Mouse (Mus musculus) heart, embryonic 13.5 days (tissue): ENCODE measurements around the gene Iqsec1. TPM values are rescaled to one million over a fixed set of nuclear protein-coding genes. Genes with fewer than 3 reads are reported as not detected.

Experiments
- ATAC-seq: fragments of 200-750 bp; cut with Nextera tagmentation; 2 replicates; pipeline ENCODE4 v1.8.0; 2017; ENCODE audit warnings: moderate TSS enrichment; ENCODE audit not compliant: insufficient number of reproducible peaks, low FRiP score, low TSS enrichment; ENCODE audit errors: extremely low read depth
- H3K27ac ChIP-seq: fragments of 300-500 bp; sonication (generic); replicated peaks from 2 replicates; pipeline ENCODE4 v1.5.1; 2015; ENCODE audit warnings: moderate library complexity, mild to moderate bottlenecking, inconsistent platforms
- H3K27me3 ChIP-seq: fragments of 300-500 bp; sonication (generic); replicated peaks from 2 replicates; pipeline ENCODE4 v1.6.1; 2015; ENCODE audit warnings: mild to moderate bottlenecking, inconsistent platforms
- H3K36me3 ChIP-seq: fragments of 300-500 bp; sonication (generic); 2 replicates; pipeline ENCODE4 v1.6.1; 2015; ENCODE audit warnings: mild to moderate bottlenecking, inconsistent platforms
- H3K4me1 ChIP-seq: fragments of 300-500 bp; sonication (generic); 2 replicates; pipeline ENCODE4 v1.6.1; 2015; ENCODE audit warnings: inconsistent platforms
- H3K4me2 ChIP-seq: fragments of 300-500 bp; sonication (generic); 2 replicates; pipeline ENCODE4 v1.6.1; 2015; ENCODE audit warnings: inconsistent platforms, mild to moderate bottlenecking, moderate library complexity
- H3K4me3 ChIP-seq: fragments of 300-500 bp; sonication (generic); 2 replicates; pipeline ENCODE4 v1.5.1; 2015; ENCODE audit warnings: moderate library complexity, mild to moderate bottlenecking, inconsistent platforms
- H3K9ac ChIP-seq: fragments of 300-500 bp; sonication (generic); 2 replicates; pipeline ENCODE4 v1.6.1; 2015; ENCODE audit warnings: inconsistent platforms, mild to moderate bottlenecking, moderate library complexity
- H3K9me3 ChIP-seq: fragments of 300-500 bp; sonication (generic); 2 replicates; pipeline ENCODE4 v1.6.1; 2016; ENCODE audit warnings: inconsistent platforms
- WGBS: fragments of 180-500 bp; shearing (Covaris S2); methylation state at CpG from one replicate; pipeline ENCODE4 v1.1.7; 2015; ENCODE audit warnings: mixed read lengths; 5-methylcytosine and 5-hydroxymethylcytosine counted together
- polyA plus RNA-seq: library from polyadenylated mRNA; unstranded; fragments of >200 nt; fragmentation: Nextera tagmentation; extraction: Ambion mirVana; gene quantifications from 2 replicates; pipeline ENCODE4 v1.2.1, GENCODE M21; 2015

Gene Iqsec1
- polyA plus RNA-seq, 1 experiment from 2014 or later = 13.5 TPM

DNA sequence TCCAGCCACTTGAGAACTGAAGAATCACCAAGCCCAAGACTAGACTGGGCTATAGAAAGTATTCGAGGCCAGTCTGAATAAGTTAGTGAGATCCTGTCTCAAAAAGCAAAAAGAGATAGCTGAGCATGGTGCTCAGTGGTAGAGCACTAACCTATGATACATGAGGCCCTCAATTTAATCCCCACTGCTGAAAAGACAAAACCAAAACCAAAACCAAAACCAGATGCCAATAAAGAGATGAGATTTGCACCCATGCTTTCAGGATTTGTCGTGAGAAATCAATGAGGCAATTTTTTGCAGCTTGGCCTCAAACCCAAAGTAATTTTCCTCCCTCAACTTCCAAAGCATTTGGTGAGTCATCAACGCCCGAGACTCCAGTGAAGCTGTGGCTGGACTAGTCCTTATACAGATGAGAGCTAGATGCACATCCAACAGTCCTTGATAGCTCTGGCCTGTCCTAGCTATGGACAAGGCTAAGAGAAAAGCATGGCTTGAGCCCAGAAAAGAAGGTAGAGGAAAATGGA, 239.0 kb downstream of the Iqsec1 start:
- no peaks in the 10 kb centered on the region for H3K9me3 ChIP-seq
- H3K4me1 ChIP-seq = peaks cover 74% of the 10 kb centered on the region
- H3K4me3 ChIP-seq = no peak overlapping the region
- H3K9ac ChIP-seq = no peak overlapping the region
- ATAC-seq = no peak
- H3K27ac ChIP-seq = peak overlapping the region; percentile 40
- H3K27me3 ChIP-seq = no peaks in the 10 kb centered on the region
- H3K4me2 ChIP-seq = no peak overlapping the region
- H3K36me3 ChIP-seq = no peaks in the 10 kb centered on the region
- WGBS = 74% methylated on average over 4 of the region's 4 CpGs

DNA sequence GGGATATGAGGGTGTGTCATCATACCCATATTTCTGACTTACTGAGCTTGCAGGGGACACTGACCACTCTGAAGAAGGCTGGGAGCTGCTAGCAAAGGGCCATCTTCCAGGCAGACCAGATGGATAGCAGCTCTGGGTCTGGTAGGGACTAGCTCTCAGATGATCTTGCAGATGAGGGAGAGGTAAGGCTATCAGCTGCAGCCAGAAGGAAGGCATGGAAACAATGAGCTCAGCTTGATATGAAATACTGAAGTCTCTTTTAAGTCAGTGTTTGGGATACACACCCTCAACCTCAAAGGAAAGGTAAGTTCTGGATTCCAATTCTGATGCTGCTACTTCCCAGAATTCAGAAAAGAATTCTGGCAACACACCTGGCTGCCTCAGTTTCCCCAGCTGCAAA, 239.5 kb downstream of the Iqsec1 start:
- H3K4me3 ChIP-seq = no peak overlapping the region
- no peaks in the 10 kb centered on the region for H3K9me3 ChIP-seq
- H3K4me2 ChIP-seq = no peak overlapping the region
- H3K27me3 ChIP-seq = no peaks in the 10 kb centered on the region
- no peaks in the 10 kb centered on the region for H3K36me3 ChIP-seq
- no peak overlapping the region for H3K9ac ChIP-seq
- H3K27ac ChIP-seq = no peak overlapping the region
- peaks cover 72% of the 10 kb centered on the region for H3K4me1 ChIP-seq
- ATAC-seq = no peak

DNA sequence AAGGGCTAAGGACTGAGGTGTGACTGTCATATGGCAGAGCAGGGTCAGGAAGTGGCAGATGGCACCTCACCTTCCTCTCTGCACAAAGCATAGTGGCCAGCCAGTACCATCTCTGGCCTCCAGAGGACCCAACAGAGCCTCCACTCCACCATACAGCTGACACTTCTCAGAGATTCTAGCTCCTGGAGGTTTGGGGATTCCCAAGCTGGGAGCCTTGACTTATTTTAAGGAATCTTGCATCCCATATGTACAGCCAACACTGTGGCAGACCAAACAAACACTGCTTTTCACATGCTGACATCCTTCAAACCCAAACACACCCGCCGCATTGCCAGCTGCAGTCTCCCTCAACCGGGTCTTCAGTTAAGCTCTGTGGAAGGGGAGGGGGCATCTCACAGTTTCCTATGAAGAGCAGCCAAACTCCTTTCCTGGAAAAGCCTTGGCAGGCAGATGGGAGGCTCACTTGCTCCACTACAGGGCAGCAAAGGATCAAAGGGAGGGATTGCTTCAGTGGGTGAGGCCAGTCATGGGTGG, 242.1 kb downstream of the Iqsec1 start:
- 59% methylated on average over 3 of the region's 3 CpGs for WGBS
- H3K27me3 ChIP-seq = no peaks in the 10 kb centered on the region
- ATAC-seq = no peak
- H3K36me3 ChIP-seq = no peaks in the 10 kb centered on the region
- H3K4me3 ChIP-seq = no peak overlapping the region
- H3K4me1 ChIP-seq = peaks cover 61% of the 10 kb centered on the region
- H3K27ac ChIP-seq = 0 out of 2 replicates have a peak overlapping the region, but pooled peaks have one; percentile 5
- no peak overlapping the region for H3K9ac ChIP-seq
- H3K9me3 ChIP-seq = no peaks in the 10 kb centered on the region
- no peak overlapping the region for H3K4me2 ChIP-seq

DNA sequence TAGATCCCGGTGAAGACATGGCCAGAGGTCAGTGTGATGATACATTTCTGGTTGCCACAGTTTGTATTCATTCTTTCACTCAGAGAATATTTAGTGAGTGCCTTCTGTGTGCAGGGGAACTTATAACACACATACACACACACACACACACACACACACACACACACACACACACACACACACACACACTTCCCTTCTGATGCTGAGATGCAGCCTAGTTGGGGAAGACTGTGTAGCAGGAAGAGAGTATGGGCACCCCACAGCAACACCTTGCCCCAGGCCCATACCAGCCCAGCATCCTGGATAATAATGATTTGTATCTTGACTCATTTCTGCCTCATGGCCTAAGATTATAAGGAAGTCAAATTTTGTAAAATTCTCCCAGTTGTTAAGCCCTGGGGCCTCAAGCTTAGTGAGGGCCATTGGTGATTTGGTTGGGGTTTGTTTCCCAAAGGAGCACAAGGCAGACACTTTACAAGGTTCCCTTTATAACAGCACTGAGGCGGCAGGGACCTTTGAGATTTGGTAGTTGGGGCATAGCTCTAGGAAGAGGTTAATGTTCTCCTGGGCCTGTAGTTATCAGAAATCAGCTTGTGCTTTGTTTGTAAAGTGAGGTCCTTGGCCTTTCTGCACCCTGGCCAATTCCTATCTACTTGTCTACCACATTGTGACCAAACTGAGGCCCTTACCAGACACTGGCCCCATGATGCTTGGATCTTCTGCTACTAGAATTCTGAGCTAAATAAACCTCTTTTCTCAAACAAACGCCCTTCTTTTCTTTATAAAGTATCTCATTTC, 242.9 kb downstream of the Iqsec1 start:
- Histone ChIP-seq H3K36me3 (no peaks in the 10 kb centered on the region), H3K4me2 (no peak overlapping the region), H3K4me3 (no peak overlapping the region), H3K9me3 (no peaks in the 10 kb centered on the region), H3K4me1 (peaks cover 60% of the 10 kb centered on the region), H3K9ac (no peak overlapping the region), H3K27me3 (no peaks in the 10 kb centered on the region), H3K27ac (no peak overlapping the region)
- ATAC-seq = no peak
- 50% methylated on average over 3 of the region's 3 CpGs for WGBS

DNA sequence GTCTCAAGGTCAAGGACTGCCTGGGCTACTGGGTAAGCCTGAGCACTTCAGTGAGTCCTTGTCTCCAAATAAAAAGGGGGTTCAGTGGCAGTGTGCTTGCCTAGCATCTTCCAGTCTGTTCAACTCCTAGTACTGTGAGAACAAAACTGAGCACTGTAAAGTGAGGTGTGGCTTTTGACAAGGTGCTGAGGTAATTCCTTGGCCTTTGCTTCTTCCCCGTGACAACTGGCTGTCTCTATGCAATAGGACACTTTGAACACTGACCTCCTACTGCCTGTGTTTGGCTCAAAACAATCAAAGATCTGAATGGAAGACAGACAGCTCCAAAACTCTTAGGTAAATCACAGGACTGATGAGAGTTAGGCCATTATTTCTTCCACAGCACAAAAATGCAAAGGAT, 246.0 kb downstream of the Iqsec1 start:
- no peak overlapping the region for H3K9ac ChIP-seq
- no peak for ATAC-seq
- peaks cover 49% of the 10 kb centered on the region for H3K4me1 ChIP-seq
- H3K36me3 ChIP-seq = no peaks in the 10 kb centered on the region
- no peaks in the 10 kb centered on the region for H3K27me3 ChIP-seq
- H3K4me3 ChIP-seq = no peak overlapping the region
- H3K9me3 ChIP-seq = no peaks in the 10 kb centered on the region
- 78% methylated on average over 1 of the region's 1 CpGs for WGBS
- no peak overlapping the region for H3K27ac ChIP-seq
- H3K4me2 ChIP-seq = no peak overlapping the region

DNA sequence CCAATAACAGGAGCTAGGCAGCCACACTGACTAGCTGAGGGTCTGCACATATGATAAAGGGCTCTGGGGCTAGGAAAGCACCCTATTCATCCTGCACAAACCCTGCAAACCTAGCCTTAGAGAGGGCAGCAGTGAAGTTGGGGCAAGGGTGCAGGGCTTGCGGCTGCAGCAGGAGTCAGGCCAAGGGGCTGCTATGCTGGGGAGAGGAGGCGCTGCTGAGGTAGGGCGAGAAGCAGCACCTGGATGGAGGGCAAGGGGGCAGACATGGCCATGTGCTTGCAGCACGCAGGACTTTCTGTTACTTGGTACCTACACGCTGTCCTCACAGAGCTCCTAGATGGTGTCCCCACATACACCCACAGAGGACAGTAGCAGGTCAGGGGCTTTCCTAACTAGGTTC, 246.8 kb downstream of the Iqsec1 start:
- H3K9ac ChIP-seq = no peak overlapping the region
- H3K27ac ChIP-seq = no peak overlapping the region
- H3K27me3 ChIP-seq = no peaks in the 10 kb centered on the region
- H3K36me3 ChIP-seq = no peaks in the 10 kb centered on the region
- 90% methylated on average over 5 of the region's 5 CpGs for WGBS
- H3K9me3 ChIP-seq = no peaks in the 10 kb centered on the region
- H3K4me3 ChIP-seq = no peak overlapping the region
- ATAC-seq = no peak
- peaks cover 48% of the 10 kb centered on the region for H3K4me1 ChIP-seq
- H3K4me2 ChIP-seq = no peak overlapping the region

DNA sequence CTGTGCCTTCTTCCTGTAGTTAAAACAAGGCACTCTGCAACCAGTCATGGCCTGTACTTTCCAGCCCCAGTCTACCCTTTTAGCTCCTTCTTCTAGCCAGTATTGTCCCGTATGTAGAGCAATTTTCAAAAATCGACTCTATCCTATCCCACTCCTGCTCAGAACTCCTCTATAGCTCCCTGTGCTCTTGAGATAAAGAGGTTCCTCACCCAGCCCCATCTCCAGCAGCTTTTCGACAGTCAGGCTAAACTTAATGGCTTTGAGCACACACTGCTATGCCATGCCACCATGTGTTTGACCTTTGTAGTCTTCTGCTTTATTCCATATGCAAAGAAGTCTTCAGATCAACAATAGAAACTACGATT, 247.4 kb downstream of the Iqsec1 start:
- 62% methylated on average over 4 of the region's 4 CpGs for WGBS
- Histone ChIP-seq H3K27me3 (peaks cover 1% of the 10 kb centered on the region; the same call in 1 of the 2 replicates), H3K9ac (no peak overlapping the region), H3K4me3 (no peak overlapping the region), H3K36me3 (no peaks in the 10 kb centered on the region), H3K9me3 (no peaks in the 10 kb centered on the region), H3K4me2 (no peak overlapping the region), H3K27ac (0 out of 2 replicates have a peak overlapping the region, but pooled peaks have one; percentile 34), H3K4me1 (peaks cover 42% of the 10 kb centered on the region)
- no peak for ATAC-seq

DNA sequence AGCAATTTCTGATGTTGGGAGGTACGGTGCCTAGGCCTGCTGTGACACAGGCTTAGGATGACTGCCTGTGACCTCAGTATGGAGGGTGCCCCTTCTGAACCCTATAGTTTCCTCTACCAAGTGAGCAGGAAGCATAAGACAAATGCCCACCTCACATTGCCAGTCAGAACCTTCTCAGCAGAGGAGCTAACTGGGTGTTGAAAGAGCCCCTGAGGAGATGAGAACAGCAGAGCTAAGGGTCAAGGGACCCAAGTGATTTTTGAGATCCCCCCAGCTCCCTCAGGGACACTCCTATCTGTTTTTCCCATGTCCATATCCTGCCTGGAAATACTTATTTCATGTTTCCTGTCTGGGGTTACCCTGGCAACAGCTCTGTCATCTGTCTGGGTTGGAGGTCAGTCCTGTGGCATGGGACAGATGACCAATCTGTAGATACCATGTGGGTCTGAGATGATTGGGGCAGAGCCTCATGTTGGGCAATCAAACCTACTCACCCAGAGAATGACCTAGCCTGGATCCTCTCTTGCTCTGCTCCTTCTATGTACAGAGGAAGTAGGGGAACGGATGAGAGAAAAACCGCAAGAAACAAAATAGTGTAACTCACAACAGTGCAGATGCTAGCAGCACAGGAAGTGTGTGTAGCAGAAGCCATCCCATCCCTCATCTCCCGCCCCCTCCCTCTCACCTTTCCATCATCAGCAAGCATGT, 248.0 kb downstream of the Iqsec1 start:
- ATAC-seq = no peak

DNA sequence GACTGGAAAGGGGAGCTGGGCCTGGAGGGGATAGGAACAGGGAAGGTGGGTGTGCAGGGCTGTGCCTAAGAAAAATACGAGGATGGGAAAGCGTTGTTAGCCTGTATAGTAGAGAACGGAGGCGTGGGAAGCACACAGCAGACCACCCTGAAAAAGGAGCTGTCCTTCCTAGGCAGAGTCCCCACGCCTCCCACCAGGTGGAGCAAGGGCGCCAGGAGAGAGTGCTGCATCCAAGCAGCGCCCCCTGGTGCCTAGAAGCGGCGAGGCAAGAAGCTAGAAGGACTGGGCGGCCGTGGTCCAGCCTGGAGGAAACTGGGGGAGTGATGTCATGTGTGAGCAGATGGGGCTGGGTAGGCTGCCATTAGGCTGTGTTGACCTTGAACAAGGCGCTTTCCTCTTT, 251.1 kb downstream of the Iqsec1 start:
- peak overlapping the region; percentile 87 for H3K27ac ChIP-seq
- H3K27me3 ChIP-seq = peaks cover 6% of the 10 kb centered on the region; the same call in 1 of the 2 replicates
- 2% methylated on average over 12 of the region's 12 CpGs for WGBS
- peak overlapping the region; percentile 98 for H3K4me2 ChIP-seq
- H3K9ac ChIP-seq = peak overlapping the region; percentile 94
- peak overlapping the region; percentile 92 for H3K4me3 ChIP-seq
- H3K4me1 ChIP-seq = peaks cover 48% of the 10 kb centered on the region
- no peaks in the 10 kb centered on the region for H3K9me3 ChIP-seq
- peak; percentile 62 for ATAC-seq
- H3K36me3 ChIP-seq = no peaks in the 10 kb centered on the region

More for the DNA sequence above, 248.0 kb downstream of the Iqsec1 start:
- H3K4me3 ChIP-seq = no peak overlapping the region
- peaks cover 6% of the 10 kb centered on the region; the same call in 1 of the 2 replicates for H3K27me3 ChIP-seq
- no peak overlapping the region for H3K9ac ChIP-seq
- H3K4me1 ChIP-seq = peaks cover 43% of the 10 kb centered on the region
- no peaks in the 10 kb centered on the region for H3K36me3 ChIP-seq
- 0 out of 2 replicates have a peak overlapping the region, but pooled peaks have one; percentile 34 for H3K27ac ChIP-seq
- no peak overlapping the region for H3K4me2 ChIP-seq
- H3K9me3 ChIP-seq = no peaks in the 10 kb centered on the region
- WGBS = 62% methylated on average over 4 of the region's 4 CpGs

DNA sequence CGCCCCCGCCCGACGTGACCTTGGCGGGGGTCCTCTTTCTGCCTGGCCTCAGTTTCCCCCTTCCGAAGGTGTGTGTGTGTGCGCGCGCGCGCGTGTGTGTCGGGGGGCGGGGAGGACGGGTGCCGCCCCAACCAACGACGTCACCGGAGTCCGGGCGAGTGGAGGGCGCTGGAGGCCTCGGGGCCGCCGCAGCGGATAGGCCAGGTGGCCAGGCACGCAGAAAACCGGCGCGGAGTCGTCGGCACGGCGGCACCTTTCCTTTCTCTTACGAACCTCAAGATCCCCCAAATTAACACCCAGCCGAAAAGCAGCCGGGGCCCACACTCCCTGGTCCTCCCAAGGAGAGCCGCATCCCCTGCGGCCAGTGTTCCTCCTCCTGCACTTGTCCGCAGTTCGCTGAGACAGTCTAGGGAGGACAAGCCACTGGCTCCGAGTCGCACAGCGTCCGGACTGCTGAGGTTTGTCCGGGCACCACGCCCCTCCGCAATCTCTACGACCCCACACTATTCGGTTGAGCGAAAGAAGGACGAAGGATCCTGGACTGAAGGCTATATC, 251.7 kb downstream of the Iqsec1 start:
- peak overlapping the region; percentile 92 for H3K4me3 ChIP-seq
- under 1% methylated on average over 52 of the region's 52 CpGs for WGBS
- ATAC-seq = peak; percentile 43; the same call in 1 of the 2 replicates
- peak overlapping the region; percentile 94 for H3K9ac ChIP-seq
- H3K4me2 ChIP-seq = peak overlapping the region; percentile 98
- H3K9me3 ChIP-seq = no peaks in the 10 kb centered on the region
- peaks cover 6% of the 10 kb centered on the region; the same call in 1 of the 2 replicates for H3K27me3 ChIP-seq
- H3K4me1 ChIP-seq = peaks cover 54% of the 10 kb centered on the region
- H3K36me3 ChIP-seq = no peaks in the 10 kb centered on the region
- H3K27ac ChIP-seq = peak overlapping the region; percentile 87

DNA sequence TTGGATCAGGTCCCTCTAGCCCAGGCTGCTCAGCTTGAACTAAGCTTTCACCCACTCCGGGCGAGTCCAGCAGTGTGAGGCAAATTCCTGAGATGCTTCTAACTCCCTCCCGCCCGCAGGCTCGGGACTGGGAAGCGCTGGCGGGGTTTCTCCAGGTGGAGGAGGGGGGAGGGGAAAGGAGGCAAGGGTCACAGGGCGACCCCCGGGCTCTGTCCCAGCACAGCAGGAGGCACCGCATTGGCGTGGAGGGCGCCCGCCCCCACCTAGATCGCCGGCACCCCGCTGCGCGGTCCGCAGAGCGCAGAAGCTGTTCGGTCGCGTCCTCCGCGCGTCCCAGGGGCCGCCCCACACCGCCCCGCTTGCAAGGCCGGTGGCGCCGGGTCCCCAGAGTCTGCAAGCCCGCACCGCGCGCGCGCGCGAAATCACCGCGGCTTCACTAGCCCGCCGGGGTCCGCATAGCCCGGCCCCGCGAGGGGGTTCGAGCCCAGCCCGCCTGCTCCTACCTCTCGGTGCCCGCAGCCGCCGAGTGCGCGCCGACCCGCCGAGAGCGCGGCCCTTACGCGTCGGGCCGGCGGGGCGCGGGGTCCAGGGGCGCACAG, 252.3 kb downstream of the Iqsec1 start:
- Histone ChIP-seq H3K9me3 (no peaks in the 10 kb centered on the region), H3K4me2 (peak overlapping the region; percentile 98), H3K4me1 (peaks cover 55% of the 10 kb centered on the region), H3K36me3 (no peaks in the 10 kb centered on the region), H3K4me3 (peak overlapping the region; percentile 92), H3K27ac (peak overlapping the region; percentile 87), H3K27me3 (peaks cover 6% of the 10 kb centered on the region; the same call in 1 of the 2 replicates), H3K9ac (peak overlapping the region; percentile 94)
- under 1% methylated on average over 66 of the region's 69 CpGs for WGBS
- ATAC-seq = peak; percentile 26; the same call in 1 of the 2 replicates
